Mouse (Mus musculus): Measurements from ENCODE around the gene Uhrf1. TPM values are rescaled to one million over a fixed set of nuclear protein-coding genes. Genes with fewer than 3 reads are reported as not detected.
A peak's percentile ranks its signal among the peaks of the same experiment; 100 is the strongest.

The Uhrf1 gene
- total and polyA plus RNA-seq, 3 experiments: 108 to 196 (median 186) TPM

GRCm38 (mm10) chr17:56302363-56302996 lies 641 bp upstream of the Uhrf1 start:
- H3K4me3 ChIP-seq (ENCODE audit: low read depth, low read length): peak overlapping the region; percentile 84; the same call in 1 of the 2 replicates

GRCm38 (mm10) chr17:56303847-56304586 lies 896 bp downstream of the Uhrf1 start:
- peak; percentile 80 for ATAC-seq (ENCODE audit: extremely low read depth, insufficient number of reproducible peaks, low FRiP score, poor library complexity, severe bottlenecking)

More at GRCm38 (mm10) chr17:56302363-56302996, 641 bp upstream of the Uhrf1 start:
- peaks cover 30% of the 10 kb centered on the region for H3K36me3 ChIP-seq (replicated peaks)
- H3K27me3 ChIP-seq (ENCODE audit: insufficient read depth, low read length): peaks cover 20% of the 10 kb centered on the region
- H3K4me1 ChIP-seq (ENCODE audit: insufficient read depth, low read depth, low read length): peaks cover 55% of the 10 kb centered on the region
- no peaks in the 10 kb centered on the region for H3K9me3 ChIP-seq (replicated peaks)
- DNase-seq (ENCODE audit: low spot score) (no peak), ATAC-seq (ENCODE audit: extremely low read depth, insufficient number of reproducible peaks, low FRiP score, poor library complexity, severe bottlenecking) (no peak)
- TF ChIP-seq GATA1 (IDR thresholded peaks at IDR 0.05; ENCODE audit: borderline replicate concordance, low read length): no peak
- TF ChIP-seq CTCF (IDR thresholded peaks at IDR 0.05; ENCODE audit: low read depth, low read length): no peak
- no peak for TF ChIP-seq GATA2 (IDR thresholded peaks at IDR 0.05; ENCODE audit: borderline replicate concordance, low read depth, low read length)
- no peak for TF ChIP-seq POLR2AphosphoS5 (IDR thresholded peaks at IDR 0.05; ENCODE audit: insufficient replicate concordance, low read depth, low read length)
- TF ChIP-seq TAL1 (conservative IDR thresholded peaks at IDR 0.05; ENCODE audit: low read depth, low read length): no peak

GRCm38 (mm10) chr17:56304718-56305117 lies 1.6 kb downstream of the Uhrf1 start:
- Histone ChIP-seq H3K4me1 (ENCODE audit: insufficient read depth, low read depth, low read length) (peaks cover 74% of the 10 kb centered on the region), H3K4me3 (ENCODE audit: low read depth, low read length) (peak overlapping the region; percentile 84), H3K9me3 (replicated peaks) (no peaks in the 10 kb centered on the region), H3K27me3 (ENCODE audit: insufficient read depth, low read length) (peaks cover 6% of the 10 kb centered on the region), H3K36me3 (replicated peaks) (peaks cover 53% of the 10 kb centered on the region)
- no peak for TF ChIP-seq GATA1 (IDR thresholded peaks at IDR 0.05; ENCODE audit: borderline replicate concordance, low read length)
- no peak for TF ChIP-seq GATA2 (IDR thresholded peaks at IDR 0.05; ENCODE audit: borderline replicate concordance, low read depth, low read length)
- TF ChIP-seq POLR2AphosphoS5 (IDR thresholded peaks at IDR 0.05; ENCODE audit: insufficient replicate concordance, low read depth, low read length): no peak
- no peak for TF ChIP-seq TAL1 (conservative IDR thresholded peaks at IDR 0.05; ENCODE audit: low read depth, low read length)
- TF ChIP-seq CTCF (IDR thresholded peaks at IDR 0.05; ENCODE audit: low read depth, low read length): no peak
- ATAC-seq (ENCODE audit: extremely low read depth, insufficient number of reproducible peaks, low FRiP score, poor library complexity, severe bottlenecking) (no peak), DNase-seq (ENCODE audit: low spot score) (no peak)

More at GRCm38 (mm10) chr17:56303847-56304586, 896 bp downstream of the Uhrf1 start:
- Histone ChIP-seq H3K27me3 (ENCODE audit: insufficient read depth, low read length) (peaks cover 12% of the 10 kb centered on the region), H3K4me3 (ENCODE audit: low read depth, low read length) (peak overlapping the region; percentile 84), H3K4me1 (ENCODE audit: insufficient read depth, low read depth, low read length) (peaks cover 68% of the 10 kb centered on the region), H3K9me3 (replicated peaks) (no peaks in the 10 kb centered on the region), H3K36me3 (replicated peaks) (peaks cover 46% of the 10 kb centered on the region)
- DNase-seq (ENCODE audit: low spot score): peak; percentile 96
- TF ChIP-seq GATA1 (IDR thresholded peaks at IDR 0.05; ENCODE audit: borderline replicate concordance, low read length) (no peak), GATA2 (IDR thresholded peaks at IDR 0.05; ENCODE audit: borderline replicate concordance, low read depth, low read length) (no peak), POLR2AphosphoS5 (IDR thresholded peaks at IDR 0.05; ENCODE audit: insufficient replicate concordance, low read depth, low read length) (no peak), TAL1 (conservative IDR thresholded peaks at IDR 0.05; ENCODE audit: low read depth, low read length) (no peak), CTCF (IDR thresholded peaks at IDR 0.05; ENCODE audit: low read depth, low read length) (no peak)

- ATAC-seq (ENCODE audit: extremely low read depth, insufficient number of reproducible peaks, low FRiP score, poor library complexity, severe bottlenecking) (no peak), DNase-seq (ENCODE audit: low spot score) (no peak)
- H3K36me3 ChIP-seq (replicated peaks): peaks cover 57% of the 10 kb centered on the region
- TF ChIP-seq CTCF (IDR thresholded peaks at IDR 0.05; ENCODE audit: low read depth, low read length) (no peak), TAL1 (conservative IDR thresholded peaks at IDR 0.05; ENCODE audit: low read depth, low read length) (no peak), POLR2AphosphoS5 (IDR thresholded peaks at IDR 0.05; ENCODE audit: insufficient replicate concordance, low read depth, low read length) (no peak), GATA2 (IDR thresholded peaks at IDR 0.05; ENCODE audit: borderline replicate concordance, low read depth, low read length) (no peak), GATA1 (IDR thresholded peaks at IDR 0.05; ENCODE audit: borderline replicate concordance, low read length) (no peak)
- no peaks in the 10 kb centered on the region for H3K9me3 ChIP-seq (replicated peaks)
- peaks cover 75% of the 10 kb centered on the region for H3K4me1 ChIP-seq (ENCODE audit: insufficient read depth, low read depth, low read length)
- H3K27me3 ChIP-seq (ENCODE audit: insufficient read depth, low read length): peaks cover 3% of the 10 kb centered on the region
- H3K4me3 ChIP-seq (ENCODE audit: low read depth, low read length): peak overlapping the region; percentile 84
These were observed 2.0 kb downstream of the Uhrf1 start for GRCm38 (mm10) chr17:56305156-56305555.

- Histone ChIP-seq H3K9me3 (replicated peaks) (no peaks in the 10 kb centered on the region), H3K36me3 (replicated peaks) (peaks cover 64% of the 10 kb centered on the region), H3K4me3 (ENCODE audit: low read depth, low read length) (peak overlapping the region; percentile 84; the same call in 1 of the 2 replicates), H3K4me1 (ENCODE audit: insufficient read depth, low read depth, low read length) (peaks cover 80% of the 10 kb centered on the region), H3K27me3 (ENCODE audit: insufficient read depth, low read length) (no peaks in the 10 kb centered on the region)
- DNase-seq (ENCODE audit: low spot score) (no peak), ATAC-seq (ENCODE audit: extremely low read depth, insufficient number of reproducible peaks, low FRiP score, poor library complexity, severe bottlenecking) (no peak)
- TF ChIP-seq TAL1 (conservative IDR thresholded peaks at IDR 0.05; ENCODE audit: low read depth, low read length): no peak
- no peak for TF ChIP-seq GATA2 (IDR thresholded peaks at IDR 0.05; ENCODE audit: borderline replicate concordance, low read depth, low read length)
- no peak for TF ChIP-seq CTCF (IDR thresholded peaks at IDR 0.05; ENCODE audit: low read depth, low read length)
- TF ChIP-seq GATA1 (IDR thresholded peaks at IDR 0.05; ENCODE audit: borderline replicate concordance, low read length): no peak
- TF ChIP-seq POLR2AphosphoS5 (IDR thresholded peaks at IDR 0.05; ENCODE audit: insufficient replicate concordance, low read depth, low read length): no peak
These were observed 2.7 kb downstream of the Uhrf1 start for GRCm38 (mm10) chr17:56305826-56306225.

- TF ChIP-seq GATA2 (IDR thresholded peaks at IDR 0.05; ENCODE audit: borderline replicate concordance, low read depth, low read length) (no peak), CTCF (IDR thresholded peaks at IDR 0.05; ENCODE audit: low read depth, low read length) (no peak), POLR2AphosphoS5 (IDR thresholded peaks at IDR 0.05; ENCODE audit: insufficient replicate concordance, low read depth, low read length) (no peak), TAL1 (conservative IDR thresholded peaks at IDR 0.05; ENCODE audit: low read depth, low read length) (no peak), GATA1 (IDR thresholded peaks at IDR 0.05; ENCODE audit: borderline replicate concordance, low read length) (no peak)
- Histone ChIP-seq H3K36me3 (replicated peaks) (peaks cover 86% of the 10 kb centered on the region), H3K9me3 (replicated peaks) (no peaks in the 10 kb centered on the region), H3K4me3 (ENCODE audit: low read depth, low read length) (peak overlapping the region; percentile 13; the same call in 1 of the 2 replicates), H3K4me1 (ENCODE audit: insufficient read depth, low read depth, low read length) (peaks cover 80% of the 10 kb centered on the region), H3K27me3 (ENCODE audit: insufficient read depth, low read length) (no peaks in the 10 kb centered on the region)
- ATAC-seq (ENCODE audit: extremely low read depth, insufficient number of reproducible peaks, low FRiP score, poor library complexity, severe bottlenecking) (no peak), DNase-seq (ENCODE audit: low spot score) (no peak)
These were observed 5.0 kb downstream of the Uhrf1 start for GRCm38 (mm10) chr17:56308088-56308487.
